Mouse (Mus musculus) forebrain, postnatal 0 days (tissue): ENCODE measurements around the gene Srpk1. TPM values are rescaled to one million over a fixed set of nuclear protein-coding genes. Genes with fewer than 3 reads are reported as not detected.
A peak's percentile ranks its signal among the peaks of the same experiment; 100 is the strongest.

Experiments used
- ATAC-seq: fragments of 200-750 bp; cut with Nextera tagmentation; 2 replicates; pipeline ENCODE4 v1.8.0; 2017; ENCODE audit warnings: mild to moderate bottlenecking, moderate library complexity
- DNase-seq: peaks from one replicate; pipeline ENCODE4 v3.0.0-alpha.2; 2015
- H3K27ac ChIP-seq: fragments of 300-500 bp; sonication (generic); 2 replicates; pipeline ENCODE4 v1.5.1; 2014; ENCODE audit warnings: low read depth, mild to moderate bottlenecking, antibody characterized with exemption, low read length, moderate library complexity, mixed read lengths
- H3K27me3 ChIP-seq: fragments of 300-500 bp; sonication (generic); 2 replicates; pipeline ENCODE4 v1.6.1; 2014; ENCODE audit warnings: mild to moderate bottlenecking, low read length, mixed read lengths; ENCODE audit not compliant: insufficient read depth
- H3K36me3 ChIP-seq: fragments of 300-500 bp; sonication (generic); 2 replicates; pipeline ENCODE4 v1.6.1; 2014; ENCODE audit warnings: mild to moderate bottlenecking, moderate library complexity; ENCODE audit not compliant: insufficient read depth
- H3K4me1 ChIP-seq: fragments of 300-500 bp; sonication (generic); 2 replicates; pipeline ENCODE4 v1.6.1; 2014; ENCODE audit warnings: antibody characterized with exemption; ENCODE audit not compliant: insufficient read depth
- H3K4me2 ChIP-seq: fragments of 300-500 bp; sonication (generic); 2 replicates; pipeline ENCODE4 v1.6.1; 2014; ENCODE audit warnings: low read depth, mild to moderate bottlenecking, moderate library complexity
- H3K4me3 ChIP-seq: fragments of 300-500 bp; sonication (generic); 2 replicates; pipeline ENCODE4 v1.5.1; 2014; ENCODE audit warnings: low read depth, low read length, mixed read lengths
- H3K9ac ChIP-seq: fragments of 300-500 bp; sonication (generic); 2 replicates; pipeline ENCODE4 v1.6.1; 2014; ENCODE audit warnings: mild to moderate bottlenecking
- H3K9me3 ChIP-seq: fragments of 300-500 bp; sonication (generic); 2 replicates; pipeline ENCODE4 v1.6.1; 2016; ENCODE audit warnings: low read length
- CTCF ChIP-seq: sonication (generic); IDR thresholded peaks from 2 replicates; pipeline ENCODE4 v1.5.1; 2016; ENCODE audit warnings: antibody characterized with exemption, control low read depth, low read depth
- WGBS: fragments of 180-500 bp; shearing (Covaris S2); extraction: QIAGEN DNeasy Blood & Tissue Kit; methylation state at CpG from one replicate; pipeline ENCODE4 v1.1.7; 2014; 5-methylcytosine and 5-hydroxymethylcytosine counted together
- polyA plus RNA-seq: library from polyadenylated mRNA; unstranded; fragments of >200 nt; fragmentation: Nextera tagmentation; extraction: Ambion mirVana; gene quantifications from 2 replicates; pipeline ENCODE4 v1.2.1, GENCODE M21; 2015
- total RNA-seq: library from RNA; depleted of rRNA; stranded (reverse); fragments of >200 nt; gene quantifications from 2 replicates; pipeline ENCODE4 v1.2.3, GENCODE M21; 2014

Gene Srpk1
- total and polyA plus RNA-seq, 2 experiments from 2014 or later: 55.4 to 75.1 TPM

GRCm38 (mm10) chr17:28643697-28644096 is 21.2 kb upstream of the Srpk1 start:
- Histone ChIP-seq H3K4me3 (no peak overlapping the region), H3K9me3 (no peaks in the 10 kb centered on the region), H3K4me2 (no peak overlapping the region), H3K9ac (no peak overlapping the region), H3K27ac (no peak overlapping the region), H3K4me1 (no peaks in the 10 kb centered on the region), H3K27me3 (no peaks in the 10 kb centered on the region), H3K36me3 (no peaks in the 10 kb centered on the region)
- 44% methylated on average over 3 of the region's 3 CpGs for WGBS
- no peak for DNase-seq
- no peak for TF ChIP-seq CTCF
- ATAC-seq: no peak

- Histone ChIP-seq H3K36me3 (no peaks in the 10 kb centered on the region), H3K9me3 (no peaks in the 10 kb centered on the region), H3K27me3 (no peaks in the 10 kb centered on the region), H3K4me1 (no peaks in the 10 kb centered on the region), H3K4me2 (no peak overlapping the region), H3K9ac (no peak overlapping the region), H3K4me3 (no peak overlapping the region), H3K27ac (no peak overlapping the region)
- ATAC-seq (no peak), DNase-seq (no peak)
- no peak for TF ChIP-seq CTCF
- WGBS: 81% methylated on average over 3 of the region's 3 CpGs
Measured at GRCm38 (mm10) chr17:28640113-28640512, 17.6 kb upstream of the Srpk1 start.

GRCm38 (mm10) chr17:28637711-28638690 is 15.5 kb upstream of the Srpk1 start:
- Histone ChIP-seq H3K9ac (no peak overlapping the region), H3K4me1 (no peaks in the 10 kb centered on the region), H3K4me2 (no peak overlapping the region), H3K27me3 (no peaks in the 10 kb centered on the region), H3K36me3 (no peaks in the 10 kb centered on the region), H3K9me3 (no peaks in the 10 kb centered on the region), H3K27ac (0 out of 2 replicates have a peak overlapping the region, but pooled peaks have one; percentile 5), H3K4me3 (no peak overlapping the region)
- TF ChIP-seq CTCF: no peak
- DNase-seq: peak; percentile 72
- peak; percentile 56 for ATAC-seq
- 78% methylated on average over 7 of the region's 7 CpGs for WGBS

- H3K4me2 ChIP-seq: no peak overlapping the region
- no peak overlapping the region for H3K9ac ChIP-seq
- ATAC-seq: no peak
- no peaks in the 10 kb centered on the region for H3K36me3 ChIP-seq
- 87% methylated on average over 5 of the region's 5 CpGs for WGBS
- no peaks in the 10 kb centered on the region for H3K4me1 ChIP-seq
- no peak for TF ChIP-seq CTCF
- no peaks in the 10 kb centered on the region for H3K27me3 ChIP-seq
- no peak overlapping the region for H3K27ac ChIP-seq
- no peak overlapping the region for H3K4me3 ChIP-seq
- no peaks in the 10 kb centered on the region for H3K9me3 ChIP-seq
- DNase-seq: no peak
Measured at GRCm38 (mm10) chr17:28635842-28636241, 13.3 kb upstream of the Srpk1 start.

GRCm38 (mm10) chr17:28629125-28629524 is 6.6 kb upstream of the Srpk1 start:
- Histone ChIP-seq H3K4me1 (no peaks in the 10 kb centered on the region), H3K36me3 (no peaks in the 10 kb centered on the region), H3K27ac (no peak overlapping the region), H3K4me3 (no peak overlapping the region), H3K9me3 (no peaks in the 10 kb centered on the region), H3K4me2 (no peak overlapping the region), H3K27me3 (no peaks in the 10 kb centered on the region), H3K9ac (no peak overlapping the region)
- ATAC-seq (no peak), DNase-seq (no peak)
- TF ChIP-seq CTCF: 0 out of 2 replicates have a peak, but pooled peaks have one; percentile 10
- WGBS: 50% methylated on average over 3 of the region's 3 CpGs

- Histone ChIP-seq H3K27me3 (no peaks in the 10 kb centered on the region), H3K36me3 (no peaks in the 10 kb centered on the region), H3K4me2 (no peak overlapping the region), H3K9ac (no peak overlapping the region), H3K27ac (no peak overlapping the region), H3K4me1 (no peaks in the 10 kb centered on the region), H3K9me3 (no peaks in the 10 kb centered on the region), H3K4me3 (no peak overlapping the region)
- WGBS: 69% methylated on average over 10 of the region's 10 CpGs
- no peak for TF ChIP-seq CTCF
- no peak for DNase-seq
- no peak for ATAC-seq
Measured at GRCm38 (mm10) chr17:28628248-28629124, 6.0 kb upstream of the Srpk1 start.

- no peak overlapping the region for H3K4me2 ChIP-seq
- WGBS: 73% methylated on average over 2 of the region's 2 CpGs
- no peaks in the 10 kb centered on the region for H3K9me3 ChIP-seq
- H3K9ac ChIP-seq: no peak overlapping the region
- H3K36me3 ChIP-seq: no peaks in the 10 kb centered on the region
- H3K27ac ChIP-seq: no peak overlapping the region
- no peak overlapping the region for H3K4me3 ChIP-seq
- ATAC-seq: no peak
- DNase-seq: no peak
- peaks cover 4% of the 10 kb centered on the region; the same call in 1 of the 2 replicates for H3K4me1 ChIP-seq
- no peaks in the 10 kb centered on the region for H3K27me3 ChIP-seq
- TF ChIP-seq CTCF: no peak
Measured at GRCm38 (mm10) chr17:28626937-28627336, 4.4 kb upstream of the Srpk1 start.
